Mouse (Mus musculus): ENCODE measurements at regions not wholly inside any gene's neighbourhood (a gene's known extent, or its start where the extent isn't known, plus 50 kb on each side); places are given as distances from the start of the nearest gene placed in this dataset.

DNA sequence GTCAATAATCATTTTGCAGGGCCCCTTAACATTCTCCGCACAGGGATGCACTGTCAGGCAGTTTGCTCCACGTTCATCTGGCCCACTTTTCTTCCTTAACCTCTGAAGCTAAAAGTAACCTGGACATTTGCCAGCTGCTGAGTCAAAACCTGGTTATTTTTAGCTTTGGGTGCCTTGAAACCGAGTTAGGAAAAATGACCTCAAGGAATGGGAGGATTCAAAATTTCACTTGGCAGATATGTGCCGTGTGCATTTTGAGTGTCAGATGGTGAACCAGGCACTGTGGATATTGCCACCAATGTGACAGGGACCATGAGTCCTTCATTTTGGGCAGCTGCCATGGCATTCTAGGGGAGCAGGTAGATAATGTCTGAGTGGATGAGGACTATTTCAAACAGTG, 387.8 kb downstream of the Slc4a3 start:
- no peak for TF ChIP-seq CTCF (IDR thresholded peaks at IDR 0.05; ENCODE audit: low read depth)
- TF ChIP-seq EP300 (IDR thresholded peaks at IDR 0.05; ENCODE audit: low read depth), result no peak

Measured in liver, postnatal 0 days (tissue).